Mouse (Mus musculus) NIH3T3 (cell line): ENCODE results near the gene Gp9.

ENCODE experiments used
- DNase-seq: peaks from one replicate; pipeline ENCODE4 v3.0.0-alpha.2; 2012; ENCODE audit warnings: low read depth

The Gp9 gene

DNA sequence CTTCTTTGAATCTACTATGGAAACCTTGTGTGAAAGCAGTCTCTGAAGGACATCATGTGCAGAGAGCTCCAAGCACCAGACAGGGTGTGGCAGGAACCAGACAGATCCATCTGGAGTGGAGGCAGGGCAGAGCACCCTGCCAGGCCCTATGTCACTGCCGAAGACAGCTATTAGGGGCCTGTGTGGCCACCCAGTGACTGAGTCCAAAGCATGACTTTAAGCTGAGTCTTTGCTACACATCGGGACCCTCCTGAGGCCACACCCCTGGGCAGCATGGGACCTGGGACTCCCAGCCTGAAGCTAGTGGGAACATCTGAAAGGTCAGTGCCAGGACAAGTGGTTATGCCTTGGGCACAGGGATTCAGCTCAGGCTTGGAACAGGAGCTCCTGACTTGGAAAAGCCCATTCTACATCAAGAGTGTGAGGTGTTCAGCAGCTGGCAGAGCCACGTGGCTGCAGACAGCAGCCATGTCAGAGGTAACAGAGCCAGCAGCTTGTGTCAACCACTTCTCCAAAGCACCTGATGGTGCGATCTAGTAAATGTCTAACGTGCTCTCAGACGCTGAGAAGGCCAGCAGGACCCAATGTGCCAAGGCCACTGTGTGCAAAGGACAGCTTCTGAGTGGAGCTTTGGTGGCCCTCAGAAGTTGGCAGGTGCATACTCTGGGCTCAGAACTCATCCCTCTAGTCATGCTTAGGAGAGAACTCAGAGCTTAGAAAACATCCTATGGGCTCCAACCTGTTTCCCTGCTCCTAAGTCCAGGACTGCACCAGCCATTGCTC is 9.4 kb downstream of the Gp9 start:
- no peak for DNase-seq

DNA sequence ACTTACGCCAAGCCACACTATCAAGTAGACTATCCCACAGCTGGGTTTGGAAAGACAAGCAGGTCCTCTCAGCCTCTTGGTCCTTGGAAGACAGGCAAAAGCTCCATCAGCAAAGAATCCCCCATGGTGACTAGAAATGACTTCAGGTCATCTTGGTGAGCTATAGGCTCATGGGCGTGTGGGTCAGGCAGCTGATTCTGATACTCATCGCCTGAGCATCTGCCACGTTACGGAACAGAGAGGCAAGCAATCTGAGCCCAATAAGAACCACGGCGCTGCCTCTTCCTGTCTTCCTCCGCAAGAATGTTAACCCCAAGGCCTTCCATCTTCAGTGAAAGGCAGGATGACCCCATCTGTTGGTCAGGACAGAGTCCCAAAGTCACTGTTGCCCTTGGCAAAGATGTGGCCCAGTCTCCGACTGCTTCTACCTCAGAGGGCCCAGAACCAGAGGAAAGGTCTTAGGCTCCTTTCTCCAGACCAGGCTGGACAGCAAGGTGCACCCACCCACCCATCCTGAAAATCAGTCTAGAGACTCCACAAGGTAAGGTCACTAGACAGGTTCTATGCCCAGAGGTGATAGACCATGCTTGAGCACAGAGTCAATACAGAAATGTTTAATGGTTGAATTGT is 10.5 kb downstream of the Gp9 start:
- DNase-seq: no peak

DNA sequence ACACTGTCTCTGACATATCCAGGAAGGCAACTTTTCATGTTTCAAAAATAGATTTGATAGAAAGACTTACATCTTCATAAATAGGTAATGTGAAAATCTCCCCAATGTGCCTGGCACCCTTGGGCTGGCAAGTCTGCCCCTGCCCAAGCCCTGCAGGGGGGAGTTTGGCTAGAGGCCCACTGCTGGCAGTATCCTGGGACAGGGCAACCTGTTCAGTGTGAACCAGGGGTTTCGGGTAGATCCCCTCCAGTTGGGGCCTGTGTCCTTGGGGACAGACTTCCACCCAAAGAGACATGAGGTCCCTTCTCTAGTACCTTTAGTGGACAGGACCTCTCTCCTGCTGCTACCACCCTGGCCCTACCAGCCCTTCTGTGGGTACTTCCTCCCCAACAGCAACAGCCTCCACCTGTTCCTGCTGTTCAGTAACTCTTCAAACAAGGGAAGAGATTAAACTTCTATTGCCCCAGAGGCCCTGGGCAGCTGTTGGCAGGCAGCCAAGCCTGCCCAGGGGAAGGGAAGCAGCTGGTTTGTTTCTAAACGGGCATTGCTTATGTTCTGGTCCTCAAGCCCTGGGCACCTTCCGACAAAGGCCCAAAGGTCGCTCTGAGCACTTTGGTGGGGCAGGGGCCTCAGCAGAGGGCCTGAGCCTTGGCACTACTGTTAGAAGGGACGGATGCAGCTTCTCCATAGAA is 11.2 kb downstream of the Gp9 start:
- peak; percentile 52 for DNase-seq

DNA sequence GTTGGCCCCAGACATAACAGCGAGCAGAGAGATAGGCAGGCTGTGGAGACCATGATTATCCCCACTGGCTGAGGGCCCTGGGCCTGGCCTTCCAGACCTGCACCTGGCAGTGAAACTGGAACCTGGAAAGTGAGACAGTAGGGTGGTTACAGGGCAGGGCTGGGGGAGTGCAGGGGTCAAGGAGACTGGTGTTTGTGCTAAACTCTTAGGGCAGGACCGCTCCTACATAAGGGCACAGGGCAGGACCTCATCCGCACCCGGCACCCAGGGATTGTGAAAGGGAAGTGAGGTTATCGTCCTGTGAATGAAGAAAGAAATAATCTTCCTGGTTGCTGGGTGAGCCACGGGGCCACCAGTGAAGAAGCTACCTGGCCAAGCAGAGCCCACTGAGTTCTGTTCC is 11.9 kb downstream of the Gp9 start:
- no peak for DNase-seq

DNA sequence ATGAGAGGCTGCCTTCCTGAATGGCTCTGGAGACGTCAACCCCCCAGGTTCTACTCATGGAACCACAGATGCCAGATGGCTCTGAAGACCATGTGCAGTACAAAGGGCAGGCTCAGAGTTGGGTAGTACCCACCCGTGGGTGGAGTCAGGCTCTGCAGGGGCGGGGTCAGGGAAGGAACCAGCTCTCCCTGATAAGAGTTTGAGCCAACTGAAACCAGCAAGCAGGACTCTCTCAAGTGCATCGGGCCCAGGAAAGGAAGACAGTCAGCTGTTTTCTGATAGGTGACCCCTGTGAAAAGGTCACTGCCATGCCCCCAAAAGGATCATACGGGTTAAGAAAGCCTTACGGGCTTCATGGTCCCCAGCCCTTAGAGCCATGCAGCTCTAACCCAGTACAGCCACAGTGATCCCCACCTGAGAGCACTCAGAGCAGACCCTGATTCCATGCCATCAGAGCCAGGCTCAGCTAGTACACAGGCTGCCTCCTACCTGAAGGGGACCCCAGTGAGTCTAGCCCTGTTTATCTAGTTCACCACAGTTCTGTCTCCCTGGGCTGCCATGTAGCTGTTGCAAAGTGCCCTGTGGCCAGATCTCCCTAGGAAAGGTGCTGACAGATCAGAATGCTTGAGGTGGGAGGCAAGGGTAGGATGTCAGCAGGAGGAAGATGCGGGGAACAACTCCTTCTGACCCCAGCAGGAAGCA is 13.1 kb downstream of the Gp9 start:
- DNase-seq: no peak

DNA sequence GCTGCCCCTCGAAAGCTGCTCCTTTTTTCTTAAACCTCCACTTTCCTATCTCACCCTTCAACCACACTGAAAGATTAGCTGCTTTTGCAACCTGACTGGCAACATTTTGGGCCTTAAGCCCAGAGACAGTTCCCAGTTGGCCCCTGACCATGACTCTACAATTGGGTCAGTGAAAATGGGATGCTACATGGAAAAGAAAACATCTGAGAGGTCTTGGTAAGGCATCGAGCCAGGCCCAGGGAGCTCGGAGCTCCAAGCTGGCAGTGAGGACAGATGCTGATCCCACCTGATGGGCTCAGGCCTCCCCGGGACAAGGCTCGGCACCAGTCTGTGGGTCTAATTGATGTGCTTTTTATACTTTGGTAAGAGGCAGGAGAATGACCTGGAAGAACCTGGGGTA is 14.0 kb downstream of the Gp9 start:
- DNase-seq: no peak

DNA sequence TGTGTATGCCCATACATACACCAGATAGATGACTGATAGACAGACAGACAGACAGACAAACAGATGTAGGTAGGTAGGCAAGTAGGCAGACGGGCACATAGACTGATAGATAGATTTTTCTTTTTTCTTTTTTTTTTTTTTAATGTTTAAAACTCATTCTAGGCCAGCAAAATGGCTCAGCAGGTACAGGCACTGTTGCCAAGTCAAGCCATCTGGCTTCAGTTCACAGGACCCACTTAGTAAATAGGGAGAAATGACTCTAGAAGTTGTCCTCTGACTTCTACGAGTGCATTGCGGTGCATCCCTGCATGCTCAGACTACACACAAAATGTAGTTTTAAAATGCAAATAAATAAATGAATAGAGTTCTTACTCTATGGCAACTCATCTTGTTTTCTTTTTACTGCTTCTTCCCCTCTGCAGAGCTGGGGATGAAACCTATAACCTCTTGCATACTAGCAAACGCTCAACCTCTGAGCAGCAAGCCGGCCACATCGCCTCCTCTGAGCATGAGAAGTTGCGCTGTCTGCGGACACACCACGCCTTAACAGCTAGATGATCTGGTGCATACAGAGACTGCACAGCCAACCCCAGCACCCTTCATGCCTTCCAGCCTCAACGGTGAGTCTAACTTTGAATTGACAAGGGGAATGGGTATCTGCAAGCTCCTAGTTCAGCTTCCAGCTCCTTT is 16.1 kb downstream of the Gp9 start:
- DNase-seq: no peak

GRCm38 (mm10) chr6:87795385-87796150 is 17.7 kb downstream of the Gp9 start:
- no peak for DNase-seq

DNA sequence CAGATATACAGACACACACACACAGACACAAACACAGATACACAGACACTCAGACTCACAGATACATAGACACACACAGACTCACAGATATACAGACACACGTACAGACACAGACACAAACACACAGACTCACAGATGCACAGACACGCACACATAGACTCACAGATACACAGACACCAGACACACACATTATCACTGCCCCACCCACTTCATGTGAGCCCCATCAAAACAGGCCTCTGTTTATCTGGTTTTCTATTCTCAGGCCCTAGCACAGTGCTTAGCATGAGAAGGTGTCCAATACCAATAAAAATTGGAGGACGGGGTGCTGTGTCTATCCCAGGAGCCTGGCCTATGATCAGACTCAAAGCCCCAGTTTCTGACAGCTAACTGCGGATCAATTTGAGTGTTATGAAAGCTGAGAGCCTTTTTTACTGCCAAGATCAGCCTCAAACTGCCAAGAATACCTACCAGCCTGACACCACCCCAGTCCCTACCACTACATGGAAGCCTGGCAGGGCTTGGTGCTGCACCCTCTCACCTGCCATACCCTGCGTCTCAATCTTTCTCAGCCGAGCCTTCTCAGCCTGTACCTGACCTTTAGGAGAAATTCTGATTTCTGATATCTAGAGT is 18.5 kb downstream of the Gp9 start:
- no peak for DNase-seq

GRCm38 (mm10) chr6:87797321-87797720 is 19.4 kb downstream of the Gp9 start:
- no peak for DNase-seq

DNA sequence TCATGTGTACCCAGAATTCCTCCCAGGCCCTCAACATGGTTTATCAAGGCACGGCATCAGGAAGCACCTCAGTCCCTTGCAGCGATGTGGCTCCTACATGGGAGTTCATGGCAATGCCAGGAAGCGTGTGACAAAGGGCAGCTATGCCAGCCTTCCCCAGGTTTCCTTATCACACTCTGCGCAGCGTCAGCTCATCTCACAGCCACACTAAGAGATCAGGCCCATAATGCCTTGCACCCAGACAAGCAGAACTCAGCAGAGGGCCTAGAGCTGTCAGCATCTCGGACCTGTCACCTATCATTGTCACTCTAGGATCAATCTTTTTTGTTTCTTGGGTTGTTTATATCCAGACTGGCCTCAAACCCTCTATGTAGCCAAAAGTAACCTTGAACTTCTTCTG is 21.7 kb downstream of the Gp9 start:
- DNase-seq: no peak

GRCm38 (mm10) chr6:87802462-87802861 is 24.6 kb downstream of the Gp9 start:
- DNase-seq: no peak

DNA sequence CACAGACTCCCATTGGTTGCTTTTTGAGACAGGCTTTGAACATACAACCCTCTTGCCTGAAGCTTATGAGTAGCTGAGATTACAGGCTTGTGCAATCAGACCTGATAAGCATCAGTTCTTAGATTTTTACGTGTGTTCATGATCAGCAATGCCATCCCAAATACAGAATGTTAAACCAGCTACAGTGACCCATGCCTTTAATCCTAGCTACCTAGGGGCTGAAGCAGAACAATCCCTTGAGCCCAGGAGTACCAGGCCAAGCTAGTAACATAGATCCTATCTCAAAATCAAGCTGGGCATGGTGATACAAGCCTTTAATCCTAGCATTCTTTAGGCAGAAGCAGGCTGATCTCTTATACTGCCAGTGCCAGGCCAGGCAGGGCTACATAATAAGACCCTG is 26.2 kb downstream of the Gp9 start:
- DNase-seq: no peak

GRCm38 (mm10) chr6:87804886-87805285 is 27.0 kb downstream of the Gp9 start:
- DNase-seq: no peak

GRCm38 (mm10) chr6:87805448-87805847 is 27.6 kb downstream of the Gp9 start:
- no peak for DNase-seq

- DNase-seq: no peak
These were observed 28.2 kb downstream of the Gp9 start for GRCm38 (mm10) chr6:87806028-87806427.

GRCm38 (mm10) chr6:87806857-87807256 is 29.0 kb downstream of the Gp9 start:
- no peak for DNase-seq

GRCm38 (mm10) chr6:87807735-87808440 is 30.0 kb downstream of the Gp9 start:
- no peak for DNase-seq

DNA sequence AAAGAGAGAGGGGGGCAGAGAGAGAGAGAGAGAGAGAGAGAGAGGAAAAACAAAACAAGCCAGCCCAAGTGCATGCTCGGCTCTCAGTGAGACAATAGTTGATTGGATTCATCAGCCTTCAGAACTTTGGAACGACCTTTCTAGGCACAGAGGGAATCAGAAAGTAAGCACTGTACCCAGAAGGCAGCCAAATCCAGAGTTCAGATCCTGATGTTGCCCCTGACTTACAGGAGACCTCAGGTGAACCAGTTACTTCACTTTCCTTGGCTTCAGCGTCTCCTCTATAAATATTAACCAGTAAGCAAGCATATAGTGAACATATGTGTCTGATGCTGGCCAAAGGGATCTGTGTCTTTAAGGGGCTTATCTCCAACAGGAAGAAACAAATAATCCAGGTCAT is 30.6 kb downstream of the Gp9 start:
- no peak for DNase-seq

GRCm38 (mm10) chr6:87809144-87809543 is 31.3 kb downstream of the Gp9 start:
- DNase-seq: no peak
